Mouse (Mus musculus) kidney, postnatal 0 days (tissue): ENCODE data around the gene Arpc1b. TPM values are rescaled to one million over a fixed set of nuclear protein-coding genes. Genes with fewer than 3 reads are reported as not detected.

Experiments
- ATAC-seq: fragments of 200-750 bp; cut with Nextera tagmentation; replicated peaks from 2 replicates; pipeline ENCODE4 v1.8.0; 2017; ENCODE audit warnings: low read depth, moderate number of reproducible peaks, moderate TSS enrichment, moderate library complexity; ENCODE audit not compliant: low FRiP score
- DNase-seq: peaks from one replicate; pipeline ENCODE4 v3.0.0-alpha.2; 2016; ENCODE audit warnings: low spot score
- H3K27ac ChIP-seq: fragments of 300-500 bp; sonication (generic); 2 replicates; pipeline ENCODE4 v1.5.1; 2014; ENCODE audit warnings: mild to moderate bottlenecking
- H3K27me3 ChIP-seq: fragments of 300-500 bp; sonication (generic); 2 replicates; pipeline ENCODE4 v1.6.1; 2014; ENCODE audit warnings: low read length, mixed read lengths; ENCODE audit not compliant: insufficient read depth
- H3K36me3 ChIP-seq: fragments of 300-500 bp; sonication (generic); 2 replicates; pipeline ENCODE4 v1.6.1; 2014; ENCODE audit warnings: low read length, mixed read lengths; ENCODE audit not compliant: insufficient read depth
- H3K4me1 ChIP-seq: fragments of 300-500 bp; sonication (generic); replicated peaks from 2 replicates; pipeline ENCODE4 v1.6.1; 2014; ENCODE audit warnings: antibody characterized with exemption, low read length, mixed read lengths; ENCODE audit not compliant: insufficient read depth
- H3K4me2 ChIP-seq: fragments of 300-500 bp; sonication (generic); 2 replicates; pipeline ENCODE4 v1.6.1; 2014; ENCODE audit warnings: mild to moderate bottlenecking, low read length, moderate library complexity, mixed read lengths
- H3K4me3 ChIP-seq: fragments of 300-500 bp; sonication (generic); replicated peaks from 2 replicates; pipeline ENCODE4 v1.5.1; 2014; ENCODE audit warnings: low read depth, low read length
- H3K9ac ChIP-seq: fragments of 300-500 bp; sonication (generic); 2 replicates; pipeline ENCODE4 v1.6.1; 2014; ENCODE audit warnings: low read depth, low read length
- H3K9me3 ChIP-seq: fragments of 300-500 bp; sonication (generic); replicated peaks from 2 replicates; pipeline ENCODE4 v1.6.1; 2016; ENCODE audit warnings: low read length, inconsistent platforms, mixed read lengths
- CTCF ChIP-seq: IDR thresholded peaks from 2 replicates; pipeline ENCODE4 v1.5.1; 2016; ENCODE audit warnings: antibody characterized with exemption, low read depth, mild to moderate bottlenecking, moderate library complexity
- WGBS: fragments of 180-500 bp; shearing (Covaris S2); extraction: QIAGEN DNeasy Blood & Tissue Kit; methylation state at CpG from one replicate; pipeline ENCODE4 v1.1.7; 2014; 5-methylcytosine and 5-hydroxymethylcytosine counted together
- polyA plus RNA-seq: library from polyadenylated mRNA; unstranded; fragments of >200 nt; fragmentation: Nextera tagmentation; extraction: Ambion mirVana; gene quantifications from 2 replicates; pipeline ENCODE4 v1.2.1, GENCODE M21; 2015

The Arpc1b gene
- polyA plus RNA-seq, result 261 and 283 TPM in 2 replicates

DNA sequence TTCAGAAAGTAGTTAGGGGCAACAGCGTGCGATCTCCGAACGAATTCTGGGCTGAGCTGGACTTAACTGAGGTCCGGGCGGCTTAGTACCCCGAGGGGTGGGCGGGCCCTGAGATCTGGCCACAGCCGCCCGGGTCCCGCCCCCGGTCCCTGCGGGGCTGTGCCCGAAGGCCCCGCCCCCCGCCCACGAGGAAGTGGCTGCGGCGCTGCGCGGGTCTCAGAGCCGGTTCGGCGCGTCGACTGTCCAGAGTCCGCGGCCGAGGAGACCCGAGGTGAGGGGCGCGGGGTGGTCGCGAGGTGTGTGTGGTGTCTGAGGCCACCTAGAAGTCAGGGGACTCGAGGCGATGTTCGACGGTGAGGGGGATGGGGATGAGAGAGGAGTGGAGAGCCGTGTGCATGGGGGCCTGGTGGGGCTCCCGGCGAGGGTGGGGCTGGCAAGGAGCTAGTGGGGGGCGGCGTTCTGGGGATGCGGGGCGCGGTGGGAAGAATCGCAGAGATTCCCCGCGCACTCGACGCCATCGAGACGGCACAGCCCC, at the start of gene Arpc1b:
Arpc1b (plus strand) TSS at position 145 of the 535 bp plus-strand sequence.
- ATAC-seq (peak; percentile 82), DNase-seq (peak; percentile 87)
- Histone ChIP-seq H3K4me1 (no peaks in the 10 kb centered on the region; the same call in 1 of the 2 replicates), H3K4me2 (peak within 1 kb of the TSS; percentile 88), H3K36me3 (peaks cover 14% of the 10 kb centered on the region), H3K9me3 (no peaks in the 10 kb centered on the region), H3K27ac (peak within 1 kb of the TSS; percentile 77), H3K4me3 (peak within 1 kb of the TSS; percentile 79), H3K9ac (peak within 1 kb of the TSS; percentile 83), H3K27me3 (no peaks in the 10 kb centered on the region)
- no peak for TF ChIP-seq CTCF
- 1% methylated on average over 46 of the region's 53 CpGs for WGBS

DNA sequence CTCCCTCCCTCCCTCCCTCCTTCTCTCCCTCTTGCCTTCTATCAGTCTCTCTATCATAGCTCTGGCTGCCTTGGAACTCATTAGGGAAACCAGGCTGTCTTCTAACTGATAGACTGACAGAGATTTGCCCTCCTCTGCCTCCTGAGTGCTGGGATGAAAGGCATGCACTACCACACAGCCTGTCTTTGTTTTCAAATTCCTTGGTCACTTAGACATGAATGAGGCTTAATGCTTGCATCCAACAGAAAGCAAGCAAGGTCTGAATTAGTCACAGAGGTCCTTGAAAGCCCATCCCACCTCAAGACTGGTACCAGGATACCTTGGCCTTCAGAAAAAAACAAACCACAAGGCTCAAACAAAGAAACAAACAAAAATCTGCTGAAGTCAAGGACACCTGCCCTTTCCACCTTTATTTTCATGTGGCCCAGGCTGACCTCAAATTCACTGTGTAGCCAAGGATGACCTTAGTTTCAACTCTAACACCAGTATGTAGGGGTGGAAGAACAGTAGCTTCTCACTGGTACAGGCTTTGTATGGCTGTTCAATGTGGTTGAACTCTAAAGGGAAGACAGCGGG, 49.2 kb upstream of the Arpc1b start:
- WGBS, result 85% methylated on average over 1 of the region's 1 CpGs

DNA sequence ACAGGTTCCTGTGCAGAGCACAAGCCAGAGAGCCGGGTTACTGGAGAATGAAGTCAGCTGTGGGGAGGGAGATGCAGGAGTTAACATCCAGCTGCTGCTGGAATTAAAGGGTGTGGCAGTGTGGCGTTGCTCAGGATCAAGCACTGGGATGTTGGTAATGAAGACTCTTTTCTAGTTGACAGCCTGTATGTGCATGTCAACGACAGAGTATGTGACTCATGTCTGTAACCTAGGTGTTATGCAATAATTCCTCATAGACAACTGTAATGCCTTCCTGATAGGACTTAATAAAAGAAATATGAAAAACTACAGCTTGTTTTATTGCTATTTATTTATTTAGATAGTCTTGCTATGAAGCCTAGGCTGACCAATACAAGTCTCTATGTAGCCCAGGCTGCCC, 45.2 kb upstream of the Arpc1b start:
- WGBS, result 42% methylated on average over 3 of the region's 3 CpGs
- H3K27me3 ChIP-seq, result no peaks in the 10 kb centered on the region
- H3K36me3 ChIP-seq, result no peaks in the 10 kb centered on the region
- ATAC-seq (no peak), DNase-seq (no peak)
- no peak overlapping the region for H3K27ac ChIP-seq
- TF ChIP-seq CTCF, result no peak
- no peak overlapping the region for H3K4me3 ChIP-seq
- H3K9ac ChIP-seq, result no peak overlapping the region
- no peaks in the 10 kb centered on the region for H3K4me1 ChIP-seq
- H3K9me3 ChIP-seq, result no peaks in the 10 kb centered on the region
- no peak overlapping the region for H3K4me2 ChIP-seq

More for the DNA sequence above, 49.2 kb upstream of the Arpc1b start:
- H3K4me1 ChIP-seq, result no peaks in the 10 kb centered on the region
- H3K27me3 ChIP-seq, result no peaks in the 10 kb centered on the region
- no peak for TF ChIP-seq CTCF
- H3K9me3 ChIP-seq, result no peaks in the 10 kb centered on the region
- DNase-seq (no peak), ATAC-seq (no peak)
- no peaks in the 10 kb centered on the region for H3K36me3 ChIP-seq
- no peak overlapping the region for H3K9ac ChIP-seq
- no peak overlapping the region for H3K27ac ChIP-seq
- no peak overlapping the region for H3K4me2 ChIP-seq
- no peak overlapping the region for H3K4me3 ChIP-seq

DNA sequence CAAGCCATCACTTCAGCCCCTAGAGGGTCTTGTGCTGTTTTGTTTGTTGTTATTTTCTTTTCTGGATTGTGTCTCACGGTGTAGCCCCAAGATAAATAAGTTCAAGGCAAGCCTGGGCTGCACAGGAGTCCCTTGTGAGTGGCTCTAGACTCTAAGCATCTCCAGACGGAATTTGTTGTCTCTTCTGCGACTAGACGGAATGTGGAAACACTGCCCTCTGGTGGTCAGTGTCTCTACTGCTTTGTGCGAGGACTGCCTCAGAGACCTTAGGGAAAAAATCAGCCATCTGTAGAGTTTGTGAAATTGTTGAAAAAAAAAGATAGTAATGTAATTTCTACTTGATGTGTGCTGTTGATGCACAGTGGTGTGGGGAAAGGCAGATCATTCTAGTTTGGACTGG, 44.3 kb upstream of the Arpc1b start:
- no peaks in the 10 kb centered on the region for H3K27me3 ChIP-seq
- WGBS, result 2% methylated on average over 5 of the region's 5 CpGs
- H3K27ac ChIP-seq, result no peak overlapping the region
- H3K36me3 ChIP-seq, result no peaks in the 10 kb centered on the region
- ATAC-seq (no peak), DNase-seq (peak; percentile 88)
- no peak overlapping the region for H3K9ac ChIP-seq
- no peak overlapping the region for H3K4me2 ChIP-seq
- H3K4me3 ChIP-seq, result no peak overlapping the region
- peak; percentile 93 for TF ChIP-seq CTCF
- no peaks in the 10 kb centered on the region for H3K4me1 ChIP-seq
- H3K9me3 ChIP-seq, result no peaks in the 10 kb centered on the region

DNA sequence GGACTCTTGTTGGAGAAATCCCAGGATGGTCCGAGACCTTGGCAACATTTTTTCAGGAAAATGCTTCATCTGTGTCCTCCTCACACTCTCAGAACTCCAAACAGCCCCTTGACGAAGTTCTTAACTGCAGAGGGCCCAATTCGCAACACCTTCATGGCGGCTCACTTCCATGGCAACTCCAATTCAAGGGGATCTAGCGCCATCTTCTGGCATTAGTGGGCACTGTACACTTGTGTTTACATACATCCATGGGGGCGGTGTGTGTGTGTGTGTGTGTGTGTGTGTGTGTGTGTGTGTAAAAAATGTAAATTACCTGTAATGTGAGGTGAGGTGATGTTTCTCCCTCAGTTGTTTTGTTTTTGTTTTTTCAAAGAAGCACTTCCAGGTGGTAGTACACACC, 42.7 kb upstream of the Arpc1b start:
- Histone ChIP-seq H3K9ac (no peak overlapping the region), H3K4me3 (no peak overlapping the region), H3K36me3 (no peaks in the 10 kb centered on the region), H3K4me2 (no peak overlapping the region), H3K27ac (no peak overlapping the region), H3K9me3 (no peaks in the 10 kb centered on the region), H3K27me3 (no peaks in the 10 kb centered on the region), H3K4me1 (no peaks in the 10 kb centered on the region)
- 52% methylated on average over 6 of the region's 6 CpGs for WGBS
- DNase-seq (peak; percentile 22), ATAC-seq (no peak)
- peak; percentile 56 for TF ChIP-seq CTCF

DNA sequence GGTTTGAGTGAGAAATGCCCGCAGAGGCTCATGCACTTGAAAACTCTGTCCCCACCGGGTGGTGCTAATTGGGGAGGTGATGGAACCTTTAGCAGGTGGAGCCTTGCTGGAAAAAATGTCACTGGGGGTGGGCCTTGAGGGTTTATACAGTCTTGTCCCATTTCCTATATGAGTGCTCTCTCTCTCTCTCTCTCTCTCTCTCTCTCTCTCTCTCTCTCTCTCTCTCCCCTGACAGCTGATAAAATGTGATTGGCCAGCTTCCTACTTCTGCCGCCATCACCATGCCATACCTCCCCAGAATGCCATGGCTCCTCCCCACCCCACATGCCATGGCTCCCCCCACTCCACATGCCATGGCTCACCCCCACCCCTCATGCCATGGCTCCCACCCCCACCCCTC, 38.9 kb upstream of the Arpc1b start:
- Histone ChIP-seq H3K27me3 (no peaks in the 10 kb centered on the region), H3K9ac (no peak overlapping the region), H3K4me1 (no peaks in the 10 kb centered on the region), H3K4me3 (no peak overlapping the region), H3K9me3 (no peaks in the 10 kb centered on the region), H3K27ac (no peak overlapping the region), H3K4me2 (no peak overlapping the region), H3K36me3 (no peaks in the 10 kb centered on the region)
- ATAC-seq, result no peak
- no peak for DNase-seq
- no peak for TF ChIP-seq CTCF
- WGBS, result 51% methylated on average over 3 of the region's 3 CpGs
